Mouse (Mus musculus): ENCODE measurements around the gene Gm3336. TPM values are rescaled to one million over a fixed set of nuclear protein-coding genes. Genes with fewer than 3 reads are reported as not detected.

Gm3336 gene
- total and polyA plus RNA-seq, 3 experiments: 0.25 to 0.49 TPM; not detected in 1

- H3K9ac ChIP-seq (ENCODE audit: insufficient read depth, low read depth): no peak overlapping the region
- no peaks in the 10 kb centered on the region for H3K27me3 ChIP-seq (replicated peaks)
- peaks cover 25 to 71% of the 10 kb centered on the region in 2 experiments for H3K4me1 ChIP-seq (ENCODE audit: control insufficient read depth in 1 of 2, insufficient read depth in 2 of 2)
- H3K36me3 ChIP-seq (replicated peaks in 1 of 2; ENCODE audit: control insufficient read depth in 1 of 2, insufficient read depth in 1 of 2, low read length in 1 of 2): peaks cover 17 to 43% of the 10 kb centered on the region in 2 experiments
- no peak overlapping the region for H3K4me3 ChIP-seq (replicated peaks in 1 of 3; ENCODE audit: low read depth in 2 of 3, low read length in 2 of 3, poor library complexity in 1 of 3)
- in situ Hi-C loops (cut with MboI; ENCODE audit: low pct_ligation_motif_present, low pct_unique_long_range_greater_than_20kb, low sequenced_read_pairs) (loop anchor here (5.0 kb wide), 1 partner anchor 78 kb away; no protein-coding TSS in a partner anchor), dilution Hi-C loops (cut with MboI; ENCODE audit: extremely low pct_ligation_motif_present, extremely low pct_unique_long_range_greater_than_20kb, low sequenced_read_pairs) (no loop called here)
- H3K27ac ChIP-seq (ENCODE audit: insufficient read depth, low read depth): no peak overlapping the region
- no peak overlapping the region for H3K4me2 ChIP-seq (ENCODE audit: insufficient read depth, low read depth, poor library complexity, severe bottlenecking)
- H3K79me2 ChIP-seq (replicated peaks; ENCODE audit: control insufficient read depth, extremely low read depth, insufficient read depth, poor library complexity, severe bottlenecking): no peaks in the 10 kb centered on the region
- H3K9me3 ChIP-seq (replicated peaks; ENCODE audit: low read length): no peaks in the 10 kb centered on the region
- no peak for DNase-seq (ENCODE audit: extremely low read depth)
- TF ChIP-seq CTCF (conservative IDR thresholded peaks at IDR 0.05 in 1 of 2, IDR thresholded peaks at IDR 0.05 in 1 of 2; ENCODE audit: low read depth in 2 of 2, low read length in 2 of 2) (no peak), GABPA (IDR thresholded peaks at IDR 0.05; ENCODE audit: insufficient replicate concordance, low read depth, low read length) (no peak), USF2 (conservative IDR thresholded peaks at IDR 0.05; ENCODE audit: low read depth, low read length) (no peak), ZNF384 (IDR thresholded peaks at IDR 0.05; ENCODE audit: low read depth, low read length) (no peak), ZC3H11A (IDR thresholded peaks at IDR 0.05; ENCODE audit: low read depth, low read length) (no peak), MAX (IDR thresholded peaks at IDR 0.05; ENCODE audit: low read length) (no peak)
Measured at GRCm38 (mm10) chr8:70764026-70764425, 45.7 kb downstream of the Gm3336 start.

GRCm38 (mm10) chr8:70764676-70765075 lies 46.3 kb downstream of the Gm3336 start:
- dilution Hi-C loops (cut with MboI; ENCODE audit: extremely low pct_ligation_motif_present, extremely low pct_unique_long_range_greater_than_20kb, low sequenced_read_pairs): no loop called here
- no peaks in the 10 kb centered on the region for H3K9me3 ChIP-seq (replicated peaks; ENCODE audit: low read length)
- H3K4me1 ChIP-seq (ENCODE audit: control insufficient read depth in 1 of 2, insufficient read depth in 2 of 2): peaks cover 30 to 73% of the 10 kb centered on the region in 2 experiments
- TF ChIP-seq USF1 (IDR thresholded peaks at IDR 0.05; ENCODE audit: low read depth, low read length): no peak
- no peaks in the 10 kb centered on the region for H3K27me3 ChIP-seq (replicated peaks)
- H3K27ac ChIP-seq (ENCODE audit: insufficient read depth, low read depth): no peak overlapping the region
- no peak overlapping the region for H3K4me2 ChIP-seq (ENCODE audit: insufficient read depth, low read depth, poor library complexity, severe bottlenecking)
- H3K36me3 ChIP-seq (replicated peaks in 1 of 2; ENCODE audit: control insufficient read depth in 1 of 2, insufficient read depth in 1 of 2, low read length in 1 of 2): peaks cover 20 to 47% of the 10 kb centered on the region in 2 experiments
- H3K9ac ChIP-seq (ENCODE audit: insufficient read depth, low read depth): no peak overlapping the region
- peak overlapping the region in 1 of 3 experiments; percentile 0 for H3K4me3 ChIP-seq (replicated peaks in 1 of 3; ENCODE audit: low read depth in 2 of 3, low read length in 2 of 3, poor library complexity in 1 of 3)
- in situ Hi-C loops (cut with MboI; ENCODE audit: low pct_ligation_motif_present, low pct_unique_long_range_greater_than_20kb, low sequenced_read_pairs): loop anchor here (5.0 kb wide), 2 partner anchors 38 to 78 kb away; no protein-coding TSS in a partner anchor
- no peak for DNase-seq (ENCODE audit: extremely low read depth)
- H3K79me2 ChIP-seq (replicated peaks; ENCODE audit: control insufficient read depth, extremely low read depth, insufficient read depth, poor library complexity, severe bottlenecking): no peaks in the 10 kb centered on the region

GRCm38 (mm10) chr8:70765329-70765728 lies 47.0 kb downstream of the Gm3336 start:
- DNase-seq (ENCODE audit: extremely low read depth): no peak
- Histone ChIP-seq H3K36me3 (replicated peaks in 1 of 2; ENCODE audit: control insufficient read depth in 1 of 2, insufficient read depth in 1 of 2, low read length in 1 of 2) (peaks cover 24 to 54% of the 10 kb centered on the region in 2 experiments), H3K9me3 (replicated peaks; ENCODE audit: low read length) (no peaks in the 10 kb centered on the region), H3K4me3 (replicated peaks in 1 of 3; ENCODE audit: low read depth in 2 of 3, low read length in 2 of 3, poor library complexity in 1 of 3) (peak overlapping the region in 2 of 3 experiments; percentile 62 to 69), H3K4me1 (ENCODE audit: control insufficient read depth in 1 of 2, insufficient read depth in 2 of 2) (peaks cover 29 to 71% of the 10 kb centered on the region in 2 experiments), H3K9ac (ENCODE audit: insufficient read depth, low read depth) (no peak overlapping the region), H3K27me3 (replicated peaks) (no peaks in the 10 kb centered on the region), H3K79me2 (replicated peaks; ENCODE audit: control insufficient read depth, extremely low read depth, insufficient read depth, poor library complexity, severe bottlenecking) (no peaks in the 10 kb centered on the region), H3K27ac (ENCODE audit: insufficient read depth, low read depth) (no peak overlapping the region), H3K4me2 (ENCODE audit: insufficient read depth, low read depth, poor library complexity, severe bottlenecking) (peak overlapping the region; percentile 69)
- in situ Hi-C loops (cut with MboI; ENCODE audit: low pct_ligation_motif_present, low pct_unique_long_range_greater_than_20kb, low sequenced_read_pairs): loop anchor here (5.0 kb wide), 1 partner anchor 37 kb away; no protein-coding TSS in a partner anchor
- dilution Hi-C loops (cut with MboI; ENCODE audit: extremely low pct_ligation_motif_present, extremely low pct_unique_long_range_greater_than_20kb, low sequenced_read_pairs): no loop called here
- no peak for TF ChIP-seq KAT2A (IDR thresholded peaks at IDR 0.05; ENCODE audit: insufficient replicate concordance, low read length)
- no peak for TF ChIP-seq MXI1 (IDR thresholded peaks at IDR 0.05; ENCODE audit: low read depth, low read length)
- TF ChIP-seq SIN3A (IDR thresholded peaks at IDR 0.05; ENCODE audit: low read length): no peak
- TF ChIP-seq NELFE (IDR thresholded peaks at IDR 0.05; ENCODE audit: low read depth, low read length): no peak
- TF ChIP-seq NRF1 (IDR thresholded peaks at IDR 0.05; ENCODE audit: low read depth, low read length): no peak
- TF ChIP-seq USF1 (IDR thresholded peaks at IDR 0.05; ENCODE audit: low read depth, low read length): no peak
- TF ChIP-seq USF2 (conservative IDR thresholded peaks at IDR 0.05; ENCODE audit: low read depth, low read length): no peak

Measured in CH12.LX (cell line).